Mouse (Mus musculus) spleen, postnatal 14 days (tissue): ENCODE data around the gene C2cd2.

ENCODE experiments used
- DNase-seq, 2 experiments: peaks; one replicate each; pipeline ENCODE4 v3.0.0; 2021 to 2022; ENCODE audit warnings: low spot score in 2 of 2

C2cd2 gene

GRCm38 (mm10) chr16:97882891-97883290, 79.5 kb downstream of the C2cd2 start:
- no peak for DNase-seq

DNA sequence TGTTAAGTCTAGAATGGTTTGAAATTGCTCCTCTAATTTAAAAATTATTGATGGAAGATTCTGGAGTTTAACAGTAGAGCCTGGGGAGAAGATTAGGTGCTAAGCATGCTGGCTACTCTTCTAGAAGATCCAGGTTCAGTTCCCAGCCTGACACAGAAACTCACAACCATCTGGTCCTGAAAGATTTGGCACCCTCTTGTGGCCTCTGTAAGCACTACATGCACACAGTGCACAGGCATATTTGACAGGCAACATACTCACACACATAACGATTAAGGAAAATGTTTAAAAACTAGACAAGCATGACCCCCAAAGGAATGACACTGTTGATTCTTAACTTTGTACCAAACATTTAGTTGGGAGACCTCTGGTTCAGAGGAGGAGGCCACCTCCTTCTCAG, 83.3 kb downstream of the C2cd2 start:
- DNase-seq, result peak; percentile 29 to 64

GRCm38 (mm10) chr16:97877502-97877901, 84.9 kb downstream of the C2cd2 start:
- DNase-seq, result no peak

DNA sequence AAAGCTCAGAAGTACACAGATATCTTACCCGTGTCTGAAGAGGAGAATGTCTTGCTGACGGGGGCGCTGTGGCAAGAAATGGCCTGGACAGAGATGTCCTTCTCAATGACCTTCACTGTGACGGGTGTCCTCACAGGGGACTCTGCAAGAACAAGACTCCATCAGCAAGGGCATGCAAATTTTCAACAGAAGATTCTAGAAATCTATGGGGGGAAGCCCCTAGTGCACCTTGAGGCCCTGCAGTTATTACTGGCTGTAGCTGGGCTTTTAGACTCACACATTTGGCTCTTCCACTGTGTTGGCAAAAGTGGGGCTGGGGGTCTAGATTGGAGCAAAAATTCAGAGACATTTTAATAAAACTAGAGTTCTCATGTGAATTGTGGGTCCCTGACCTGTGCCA, 87.3 kb downstream of the C2cd2 start:
- no peak for DNase-seq

GRCm38 (mm10) chr16:97874376-97874775, 88.0 kb downstream of the C2cd2 start:
- DNase-seq, result no peak

DNA sequence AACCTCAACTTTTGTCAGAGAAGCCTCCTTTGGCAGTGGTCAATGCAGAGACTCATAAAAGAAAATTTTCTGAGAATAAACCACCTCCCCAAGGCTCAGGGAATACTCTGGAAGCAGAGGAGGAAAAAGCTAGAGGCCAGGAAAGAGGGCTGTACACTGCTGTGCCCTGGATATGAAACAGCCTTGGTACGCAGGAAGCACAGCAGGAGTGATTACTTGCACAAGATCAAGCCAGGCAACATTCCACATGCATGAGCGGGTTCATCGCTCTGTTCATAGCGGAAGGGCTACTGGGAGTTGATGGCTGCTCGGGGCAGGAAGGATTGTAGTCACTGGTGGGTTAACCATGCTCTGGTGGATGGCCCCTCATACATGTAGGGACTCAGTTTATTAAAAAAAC, 89.7 kb downstream of the C2cd2 start:
- DNase-seq, result no peak

DNA sequence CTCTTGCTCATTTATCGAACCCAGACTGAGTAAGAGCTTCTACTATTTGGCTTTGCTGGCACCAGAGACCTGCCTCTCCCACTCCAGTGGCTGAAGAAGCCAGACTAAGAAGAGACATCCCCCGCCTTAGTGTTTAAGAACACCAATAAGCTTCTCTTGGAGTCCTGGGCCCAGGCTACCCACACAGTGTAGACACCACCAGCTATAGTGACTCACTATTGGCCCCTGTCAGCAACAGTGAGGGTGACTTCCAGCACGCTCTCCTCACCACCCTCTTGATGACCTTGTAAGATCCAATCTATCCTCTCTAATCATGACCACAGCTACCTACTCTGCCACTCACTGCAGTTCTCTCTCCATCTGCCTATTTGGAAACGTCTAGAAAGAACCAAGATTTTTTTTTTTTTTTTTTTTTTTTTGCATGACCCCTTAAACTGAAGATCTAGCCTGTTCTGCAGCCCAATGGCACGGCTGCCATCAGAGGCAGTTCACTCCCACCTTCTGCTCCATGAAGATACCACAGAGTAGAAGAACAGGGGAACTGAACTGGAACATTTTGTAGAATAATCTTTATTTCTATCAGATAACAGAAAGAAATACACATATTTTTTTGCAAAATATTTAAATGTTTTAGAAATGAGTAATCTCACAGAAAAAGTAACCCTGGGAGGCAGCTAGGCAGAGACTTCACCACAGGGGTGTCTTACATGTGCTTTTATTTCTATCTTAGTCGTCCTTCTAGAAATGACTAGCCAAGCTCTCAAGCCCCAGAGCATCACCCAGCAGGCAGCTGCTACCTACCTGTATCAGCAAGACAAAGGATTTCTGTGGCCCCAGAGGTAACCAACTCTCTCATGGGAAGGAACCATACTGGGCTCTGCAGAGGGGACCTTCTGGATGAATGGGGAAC, 93.0 kb downstream of the C2cd2 start:
- no peak for DNase-seq

DNA sequence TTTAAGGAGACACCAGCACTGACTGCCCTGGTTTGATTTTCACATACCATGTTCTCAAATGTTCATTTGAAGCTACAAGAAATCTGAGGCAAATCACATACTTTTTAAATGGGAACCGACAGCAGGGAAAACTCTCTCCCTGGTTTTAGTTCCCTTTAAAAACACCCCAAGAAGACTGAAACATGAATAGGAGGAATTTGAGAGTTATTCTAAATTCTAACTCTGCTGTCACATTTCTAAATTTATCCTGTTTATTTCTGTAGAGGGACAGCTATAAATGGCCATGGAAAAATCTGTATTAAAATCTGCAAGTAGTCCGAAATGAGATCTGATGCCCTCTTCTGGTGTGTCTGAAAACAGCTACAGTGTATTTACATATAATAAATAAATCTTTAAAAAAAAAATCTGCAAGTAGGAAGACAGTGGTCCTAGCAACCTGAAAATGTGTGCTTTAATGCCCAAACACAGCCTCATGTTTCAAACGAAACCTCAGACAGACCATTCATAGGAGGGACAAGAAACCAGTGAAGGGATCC, 98.4 kb downstream of the C2cd2 start:
- no peak for DNase-seq

DNA sequence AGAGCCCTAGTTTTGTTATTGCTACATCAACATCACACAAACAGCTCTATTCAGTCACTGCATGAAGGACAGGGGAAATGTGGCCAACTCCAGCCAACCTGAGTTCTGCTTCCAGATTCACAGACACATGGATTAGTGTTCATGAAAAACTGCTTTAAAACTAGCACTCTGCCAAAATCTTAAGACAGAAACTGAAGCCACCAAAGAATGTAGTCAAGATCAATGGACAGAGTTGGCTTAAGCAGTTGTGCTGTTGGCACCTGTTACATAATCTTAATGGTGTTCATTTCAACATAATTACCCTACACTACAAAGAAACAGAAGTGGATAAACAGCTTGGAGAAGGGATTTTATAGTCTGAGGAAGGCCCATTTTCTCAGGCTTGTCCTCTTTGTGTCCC, 106.3 kb downstream of the C2cd2 start:
- DNase-seq, result no peak

DNA sequence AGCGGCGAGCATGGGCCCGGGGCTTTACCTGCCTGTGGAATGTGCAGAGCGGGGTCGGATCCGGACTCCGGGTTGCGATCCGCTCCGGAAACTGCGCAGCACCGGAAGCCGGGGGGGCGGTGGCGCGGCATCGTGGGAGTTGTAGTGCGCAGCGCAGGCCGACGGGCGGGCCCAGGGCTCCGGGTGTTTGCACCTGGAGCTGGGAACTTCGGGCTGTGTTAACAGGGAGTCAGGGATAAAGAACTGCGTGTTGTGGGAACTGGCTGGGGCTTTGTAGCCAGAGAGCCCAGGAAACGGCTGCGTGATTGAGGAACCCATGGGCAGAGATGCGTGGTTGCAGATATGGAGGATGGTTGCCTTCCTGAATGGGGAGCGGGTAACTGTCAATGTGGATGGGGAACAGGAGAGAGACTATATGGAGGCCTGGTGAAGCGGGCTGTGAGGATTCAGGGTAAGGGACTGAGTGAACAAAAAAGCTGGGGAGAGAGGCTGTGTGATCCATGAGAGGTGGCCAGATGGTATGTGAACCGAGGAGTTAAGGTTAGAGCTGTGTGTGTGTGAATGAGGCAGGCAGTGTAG, 110.6 kb downstream of the C2cd2 start, which contains the start of gene Prdm15:
Gene Prdm15 (minus strand): TSS at position 110 of the 579 bp plus-strand sequence.
- peak; percentile 67 to 78 for DNase-seq

DNA sequence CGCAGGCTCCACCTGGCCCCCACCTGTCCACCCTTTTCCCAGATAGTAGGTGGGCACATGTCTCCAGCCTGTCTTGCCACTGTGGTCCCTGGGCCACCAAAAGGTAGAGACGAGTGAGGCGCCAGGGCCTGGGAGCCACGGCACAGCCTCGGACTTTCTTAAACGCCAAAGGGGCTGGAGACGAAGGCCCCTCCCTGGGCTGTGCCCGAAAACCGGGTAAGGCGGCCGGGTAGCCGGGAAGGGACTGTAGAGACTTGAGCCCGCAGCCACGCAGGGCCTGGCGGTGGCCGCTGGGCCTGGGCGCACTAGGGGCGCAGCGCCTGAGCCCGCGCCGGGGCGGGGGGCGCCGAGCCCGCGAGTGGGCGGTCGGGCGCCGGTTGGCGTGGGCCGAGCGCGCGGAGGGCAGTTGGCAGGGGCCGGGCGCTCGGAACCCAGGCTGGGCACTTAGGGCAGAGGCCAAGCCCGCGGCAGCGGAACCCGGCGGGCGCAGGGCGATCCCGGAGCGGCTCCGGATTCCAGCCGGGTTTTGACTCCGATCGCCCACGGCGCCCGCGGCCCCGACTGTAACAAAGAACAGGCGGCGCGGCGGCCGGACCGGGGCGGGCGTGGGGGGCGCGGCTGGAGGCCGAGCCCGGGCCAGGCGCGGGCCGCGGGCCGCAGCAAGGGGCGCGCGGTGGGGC, 111.2 kb downstream of the C2cd2 start:
- DNase-seq, result peak; percentile 71 to 83

GRCm38 (mm10) chr16:97850667-97851060, 111.7 kb downstream of the C2cd2 start:
- no peak for DNase-seq

GRCm38 (mm10) chr16:97848832-97849231, 113.6 kb downstream of the C2cd2 start:
- DNase-seq, result no peak

DNA sequence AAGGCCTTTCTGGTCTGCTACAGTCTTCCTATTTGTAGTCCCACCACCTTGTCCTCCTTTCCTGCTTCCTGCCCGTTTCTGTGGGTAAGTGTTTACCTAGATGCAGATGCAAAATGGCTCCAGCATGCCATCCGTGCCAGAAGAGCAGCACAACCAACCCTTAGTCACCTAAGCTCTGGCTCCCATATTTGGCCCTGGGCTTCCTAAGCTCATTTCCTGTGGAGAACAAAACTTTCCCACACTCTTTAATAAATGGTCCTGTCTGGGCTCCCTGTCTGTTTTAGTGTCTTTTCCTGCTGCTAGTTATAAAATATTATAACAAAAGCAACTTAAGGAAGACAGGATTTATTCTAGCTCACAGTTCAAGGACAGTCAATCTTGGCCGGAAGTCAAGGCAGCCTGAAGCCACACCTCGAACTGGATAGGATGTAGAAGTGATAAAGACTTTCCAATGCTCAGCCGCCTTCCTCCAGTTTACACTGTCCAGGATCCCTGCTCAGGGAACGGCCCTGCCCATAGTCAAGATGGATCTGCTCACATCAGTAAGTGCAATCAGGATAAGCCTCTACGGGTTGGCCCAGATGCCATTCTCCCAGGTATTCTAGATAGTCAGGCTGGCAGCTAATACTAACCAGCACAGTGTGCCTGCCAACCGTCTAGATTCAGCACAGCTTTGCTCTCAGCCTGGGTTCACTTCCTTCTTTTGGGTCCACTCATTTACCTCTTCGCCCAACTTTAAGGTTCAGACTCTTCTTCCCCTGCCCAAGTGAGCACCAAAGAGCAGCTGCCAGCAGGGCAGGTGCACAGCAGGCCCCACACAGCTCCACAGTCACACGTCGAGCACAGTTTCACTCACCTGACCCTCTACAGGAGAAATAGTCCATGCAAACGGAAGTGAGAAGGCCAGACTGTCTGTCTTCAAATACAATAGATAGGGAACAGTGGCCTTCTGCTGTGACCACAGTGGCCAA, 117.1 kb downstream of the C2cd2 start:
- no peak for DNase-seq

GRCm38 (mm10) chr16:97832154-97832553, 130.2 kb downstream of the C2cd2 start:
- no peak for DNase-seq

DNA sequence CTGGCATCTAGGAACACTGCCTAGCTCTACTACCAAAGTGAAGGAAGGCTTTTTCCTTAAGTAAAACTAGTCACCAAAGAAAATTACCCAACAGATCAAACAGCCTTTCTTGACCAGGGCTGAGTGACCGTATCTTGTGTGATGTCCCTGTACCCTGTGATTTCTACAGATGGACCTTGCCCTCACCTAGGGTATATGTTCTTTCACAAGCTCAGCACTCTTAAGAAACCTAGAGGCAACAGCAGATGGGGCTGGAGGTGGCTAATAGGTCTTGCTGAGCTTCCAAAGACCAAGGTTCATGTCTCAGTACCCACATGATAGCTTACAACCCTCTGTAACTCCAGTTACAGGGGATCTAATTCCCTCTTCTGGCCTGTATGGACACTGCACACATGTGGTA, 134.2 kb downstream of the C2cd2 start:
- DNase-seq, result no peak

GRCm38 (mm10) chr16:97823311-97824007, 138.9 kb downstream of the C2cd2 start:
- no peak for DNase-seq

DNA sequence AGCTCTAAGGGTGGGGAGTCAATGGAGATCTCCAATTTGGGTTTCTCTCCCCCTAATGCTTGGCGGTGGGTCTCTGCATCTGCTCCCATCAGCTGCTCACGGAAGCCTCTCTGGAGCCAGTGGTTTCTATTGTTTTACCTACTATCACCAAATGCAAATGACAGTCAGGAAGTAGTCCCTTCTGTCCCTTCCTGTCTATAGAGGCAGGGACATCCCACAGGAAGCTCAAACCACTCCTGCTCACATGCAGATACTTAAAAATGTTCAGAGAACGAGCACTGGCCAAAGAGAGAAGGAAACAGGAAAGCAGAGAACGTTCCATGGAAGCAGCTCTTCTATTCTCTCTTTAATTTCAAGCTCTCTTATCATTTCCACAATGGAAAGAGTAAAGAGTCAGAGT, 142.9 kb downstream of the C2cd2 start:
- DNase-seq, result no peak

DNA sequence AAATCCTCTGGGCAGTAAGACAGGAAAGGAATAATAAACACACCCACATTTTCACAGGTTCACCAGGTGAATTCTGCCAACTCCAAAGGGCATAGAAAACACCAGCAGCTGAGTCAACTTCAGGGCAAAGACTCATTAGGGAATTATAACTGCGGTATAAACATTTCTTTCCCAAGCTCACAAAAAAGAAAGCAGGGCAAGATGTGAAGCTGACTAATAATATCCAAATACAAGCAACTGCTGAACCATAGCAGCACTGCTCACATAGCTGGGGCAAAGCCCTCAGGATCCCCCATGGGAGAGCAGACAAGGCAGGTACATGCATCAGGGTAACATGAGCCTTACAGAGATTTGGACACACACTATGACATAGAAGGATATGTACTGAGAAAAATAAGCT, 145.0 kb downstream of the C2cd2 start:
- no peak for DNase-seq

DNA sequence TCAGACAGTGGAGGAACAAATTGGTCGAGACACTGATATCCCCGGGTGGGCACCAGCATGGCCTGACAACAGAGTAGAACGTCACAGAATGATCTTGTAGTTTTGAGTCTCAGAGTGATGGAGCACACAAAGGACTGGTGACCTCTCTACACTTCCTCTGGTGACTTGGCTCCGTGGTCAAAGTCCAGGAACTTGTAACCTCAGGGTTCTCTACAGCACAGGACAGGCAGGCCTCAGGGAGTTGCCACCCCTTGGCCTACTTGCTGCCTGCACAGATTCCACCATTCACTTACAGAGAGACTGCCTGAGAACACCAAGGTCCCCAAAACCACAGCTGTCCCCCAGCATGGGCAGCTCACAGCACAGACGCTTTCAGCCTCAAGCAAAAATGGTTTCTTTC, 147.1 kb downstream of the C2cd2 start:
- no peak for DNase-seq

DNA sequence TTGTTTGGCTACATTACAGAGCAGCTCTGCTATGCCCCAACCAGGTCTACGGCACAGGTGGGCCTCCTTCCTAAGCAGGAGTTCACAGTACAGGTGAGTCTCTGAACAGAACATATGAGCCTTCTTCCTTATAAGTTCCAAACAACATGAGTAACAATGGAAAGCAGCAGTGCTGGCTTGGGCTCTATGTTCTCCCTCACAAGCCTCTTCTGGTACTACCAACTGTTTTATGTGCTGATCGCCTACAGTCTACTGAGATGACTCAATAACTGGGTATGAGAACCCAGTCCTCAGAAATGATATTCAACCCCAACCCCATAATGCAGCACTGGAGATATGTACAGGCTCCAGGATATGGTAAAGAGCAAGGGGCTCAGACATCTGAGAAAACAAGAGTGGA, 148.3 kb downstream of the C2cd2 start:
- no peak for DNase-seq
